8 mouse cellular contexts compared by ENCODE assay signal in genomic region chr5:121204132-121205089, GRCm38 (mm10). TPM values are rescaled to one million over a fixed set of nuclear protein-coding genes. Genes with fewer than 3 reads are reported as not detected.
DNase-seq lines count a peak whose midpoint lies in the region; ATAC-seq and TF ChIP-seq lines count a peak whose summit lies in the region.

Rpl6 (plus strand) TSS chr5:121204481.

- peak; percentile 58 for TF ChIP-seq POLR2A in ES-Bruce4 (IDR thresholded peaks at IDR 0.05; ENCODE audit: insufficient read depth, low read length)

- H3K4me2 ChIP-seq in forebrain, embryonic 13.5 days = peak within 1 kb of the TSS; percentile 84
- peak within 1 kb of the TSS; percentile 67 for H3K4me2 ChIP-seq in heart, postnatal 0 days (ENCODE audit: low read depth, low read length)
- H3K4me2 ChIP-seq in liver, embryonic 16.5 days (ENCODE audit: low read depth, low read length) = peak within 1 kb of the TSS; percentile 76
- H3K4me2 ChIP-seq in neural tube, embryonic 13.5 days = peak within 1 kb of the TSS; percentile 85

- no peaks in the 10 kb centered on the region for H3K27me3 ChIP-seq in ES-Bruce4 (ENCODE audit: control insufficient read depth, insufficient read depth, low read length, poor library complexity, severe bottlenecking)
- H3K27me3 ChIP-seq in forebrain, embryonic 13.5 days = peaks cover 2% of the 10 kb centered on the region; the same call in 1 of the 2 replicates
- H3K27me3 ChIP-seq in heart, postnatal 0 days (ENCODE audit: control insufficient read depth, insufficient read depth, low read length) = no peaks in the 10 kb centered on the region
- H3K27me3 ChIP-seq in liver, embryonic 16.5 days (ENCODE audit: control insufficient read depth, insufficient read depth, low read depth, low read length) = no peaks in the 10 kb centered on the region
- peaks cover 4% of the 10 kb centered on the region; the same call in 1 of the 2 replicates for H3K27me3 ChIP-seq in neural tube, embryonic 13.5 days

- H3K9ac ChIP-seq in ES-Bruce4 (ENCODE audit: low read depth, poor library complexity, severe bottlenecking) = peak within 1 kb of the TSS; percentile 86
- H3K9ac ChIP-seq in forebrain, embryonic 13.5 days = peak within 1 kb of the TSS; percentile 98
- H3K9ac ChIP-seq in heart, postnatal 0 days (replicated peaks; ENCODE audit: low read depth, low read length) = peak within 1 kb of the TSS; percentile 96
- peak within 1 kb of the TSS; percentile 94 for H3K9ac ChIP-seq in liver, embryonic 16.5 days (ENCODE audit: low read depth, low read length)
- H3K9ac ChIP-seq in neural tube, embryonic 13.5 days = peak within 1 kb of the TSS; percentile 99

- peak within 1 kb of the TSS; percentile 91 for H3K4me3 ChIP-seq in ES-Bruce4 (ENCODE audit: low read depth, low read length)
- H3K4me3 ChIP-seq in forebrain, embryonic 13.5 days = peak within 1 kb of the TSS; percentile 98
- H3K4me3 ChIP-seq in heart, postnatal 0 days (ENCODE audit: low read depth, low read length) = peak within 1 kb of the TSS; percentile 91
- peak within 1 kb of the TSS; percentile 94 for H3K4me3 ChIP-seq in liver, embryonic 16.5 days (ENCODE audit: low read depth, low read length)
- H3K4me3 ChIP-seq in neural tube, embryonic 13.5 days = peak within 1 kb of the TSS; percentile 87

- peaks cover 44% of the 10 kb centered on the region for H3K36me3 ChIP-seq in ES-Bruce4 (ENCODE audit: control insufficient read depth, insufficient read depth, low read length, poor library complexity, severe bottlenecking)
- peaks cover 40% of the 10 kb centered on the region for H3K36me3 ChIP-seq in forebrain, embryonic 13.5 days (ENCODE audit: poor library complexity, severe bottlenecking)
- peaks cover 38% of the 10 kb centered on the region for H3K36me3 ChIP-seq in heart, postnatal 0 days (replicated peaks; ENCODE audit: control insufficient read depth, insufficient read depth, low read length)
- H3K36me3 ChIP-seq in liver, embryonic 16.5 days (ENCODE audit: control insufficient read depth, insufficient read depth) = peaks cover 35% of the 10 kb centered on the region
- H3K36me3 ChIP-seq in neural tube, embryonic 13.5 days = peaks cover 39% of the 10 kb centered on the region

- H3K9me3 ChIP-seq in ES-Bruce4 (replicated peaks; ENCODE audit: control insufficient read depth, insufficient read depth, low read length, poor library complexity, severe bottlenecking) = no peaks in the 10 kb centered on the region
- no peaks in the 10 kb centered on the region for H3K9me3 ChIP-seq in forebrain, embryonic 13.5 days (replicated peaks)
- H3K9me3 ChIP-seq in heart, postnatal 0 days (replicated peaks; ENCODE audit: control insufficient read depth, low read length) = no peaks in the 10 kb centered on the region
- no peaks in the 10 kb centered on the region for H3K9me3 ChIP-seq in liver, embryonic 16.5 days (replicated peaks; ENCODE audit: control insufficient read depth, low read length)
- H3K9me3 ChIP-seq in neural tube, embryonic 13.5 days = no peaks in the 10 kb centered on the region

- TF ChIP-seq EP300 in ES-Bruce4 (IDR thresholded peaks at IDR 0.05; ENCODE audit: insufficient read depth, low read depth, low read length) = no peak
- TF ChIP-seq EP300 in heart, postnatal 0 days (IDR thresholded peaks at IDR 0.05; ENCODE audit: low read depth) = peak; percentile 8; the same call in 1 of the 2 replicates

- H3K4me1 ChIP-seq in ES-Bruce4 (ENCODE audit: control insufficient read depth, insufficient read depth, low read length) = no peaks in the 10 kb centered on the region
- H3K4me1 ChIP-seq in forebrain, embryonic 13.5 days = peaks cover 28% of the 10 kb centered on the region
- H3K4me1 ChIP-seq in heart, postnatal 0 days (ENCODE audit: control insufficient read depth, insufficient read depth) = 0 out of 2 replicates have a peak, but pooled peaks cover 10% of the 10 kb centered on the region
- peaks cover 31% of the 10 kb centered on the region for H3K4me1 ChIP-seq in liver, embryonic 16.5 days (ENCODE audit: control insufficient read depth, low read depth, low read length)
- H3K4me1 ChIP-seq in neural tube, embryonic 13.5 days (replicated peaks) = peaks cover 33% of the 10 kb centered on the region

- H3K27ac ChIP-seq in ES-Bruce4 (ENCODE audit: insufficient read depth, low read length) = peak within 1 kb of the TSS; percentile 8
- H3K27ac ChIP-seq in forebrain, embryonic 13.5 days = peak within 1 kb of the TSS; percentile 77
- H3K27ac ChIP-seq in heart, postnatal 0 days (ENCODE audit: low read depth) = peak within 1 kb of the TSS; percentile 78
- peak within 1 kb of the TSS; percentile 79 for H3K27ac ChIP-seq in liver, embryonic 16.5 days (ENCODE audit: low read length)
- peak within 1 kb of the TSS; percentile 87 for H3K27ac ChIP-seq in neural tube, embryonic 13.5 days (replicated peaks)

- WGBS in forebrain, embryonic 13.5 days = 2% methylated on average over 52 of the region's 52 CpGs
- WGBS in heart, postnatal 0 days = 1% methylated on average over 52 of the region's 52 CpGs
- WGBS in liver, embryonic 16.5 days (ENCODE audit: insufficient replicate concordance) = under 1% methylated on average over 52 of the region's 52 CpGs
- 3% methylated on average over 52 of the region's 52 CpGs for WGBS in neural tube, embryonic 13.5 days

- DNase-seq in heart, postnatal 0 days (ENCODE audit: low spot score) = peak; percentile 91
- DNase-seq in kidney, postnatal 36 days = peak; percentile 82 to 93
- peak; percentile 91 for DNase-seq in telencephalon, adult 2 months (ENCODE audit: low read depth, low spot score)

- peak; percentile 92; the same call in 1 of the 2 replicates for ATAC-seq in cerebellum, adult (ENCODE audit: insufficient number of reproducible peaks, low FRiP score, low TSS enrichment)
- ATAC-seq in forebrain, embryonic 13.5 days = peak; percentile 94
- peak; percentile 90 for ATAC-seq in heart, postnatal 0 days (ENCODE audit: insufficient read depth, low read depth)
- peak; percentile 92 for ATAC-seq in liver, embryonic 16.5 days (ENCODE audit: low read depth)
- peak; percentile 91 for ATAC-seq in neural tube, embryonic 13.5 days (ENCODE audit: low read depth)

- no peak for TF ChIP-seq CTCF in ES-Bruce4 (IDR thresholded peaks at IDR 0.05; ENCODE audit: low read depth, low read length)
- TF ChIP-seq CTCF in heart, postnatal 0 days (IDR thresholded peaks at IDR 0.05; ENCODE audit: low read depth) = no peak

RNA-seq across cellular contexts. Expression of gene Rpl6, which starts in this region (rescaled TPM):
- polyA plus RNA-seq in ES-Bruce4 (2011; ENCODE audit: insufficient read depth, insufficient read length, low read depth, missing spikeins) = 2,022 and 2,082 TPM in 2 replicates
- polyA plus RNA-seq in forebrain, embryonic 13.5 days (2015; fragmentation: Nextera tagmentation; extraction: Ambion mirVana) = 466 and 500 TPM in 2 replicates
- total RNA-seq in heart, postnatal 0 days (2014; rRNA removed; ENCODE audit: low replicate concordance) = 472 and 482 TPM in 2 replicates
- polyA plus RNA-seq in heart, postnatal 0 days (2015; fragmentation: Nextera tagmentation; extraction: Ambion mirVana) = 287 and 306 TPM in 2 replicates
- 278 and 327 TPM in 2 replicates for polyA plus RNA-seq in liver, embryonic 16.5 days (2015; fragmentation: Nextera tagmentation; extraction: Ambion mirVana)
- polyA plus RNA-seq in neural tube, embryonic 13.5 days (2015; fragmentation: Nextera tagmentation; extraction: Ambion mirVana) = 425 and 431 TPM in 2 replicates

Comparison
In these comparisons a context has a peak if more than half of its experiments do, and no peak if none do; other contexts are left out.
1. Peak in every context shown above with its lines: DNase-seq, ATAC-seq, H3K4me3 ChIP-seq and H3K27ac ChIP-seq.
2. H3K27ac ChIP-seq: peak in every context shown above with its lines; median percentile 87 in neural tube, embryonic 13.5 days; 79 in liver, embryonic 16.5 days; 78 in heart, postnatal 0 days; 77 in forebrain, embryonic 13.5 days; 8 in ES-Bruce4.